Mouse (Mus musculus): Measurements from ENCODE around the gene Tcaf3. TPM values are rescaled to one million over a fixed set of nuclear protein-coding genes. Genes with fewer than 3 reads are reported as not detected.

Gene Tcaf3
- polyA plus RNA-seq, 1 experiment from 2014 or later: 0.05 TPM

- Histone ChIP-seq H3K4me3 (replicated peaks) (no peak overlapping the region), H3K9ac (no peak overlapping the region), H3K36me3 (no peaks in the 10 kb centered on the region), H3K27ac (replicated peaks) (no peak overlapping the region), H3K9me3 (replicated peaks) (no peaks in the 10 kb centered on the region), H3K4me1 (peaks cover 4% of the 10 kb centered on the region), H3K27me3 (no peaks in the 10 kb centered on the region), H3K4me2 (replicated peaks) (no peak overlapping the region)
- 72% methylated on average over 4 of the region's 4 CpGs for WGBS
- no peak for ATAC-seq (ENCODE audit: insufficient number of reproducible peaks, low FRiP score, low TSS enrichment, low read depth)
Observed at GRCm38 (mm10) chr6:42578678-42579077, 18.8 kb downstream of the Tcaf3 start.

GRCm38 (mm10) chr6:42577433-42577832 is 20.1 kb downstream of the Tcaf3 start:
- 96% methylated on average over 2 of the region's 2 CpGs for WGBS
- no peak for ATAC-seq (ENCODE audit: insufficient number of reproducible peaks, low FRiP score, low TSS enrichment, low read depth)
- no peak overlapping the region for H3K27ac ChIP-seq (replicated peaks)
- no peak overlapping the region for H3K4me3 ChIP-seq (replicated peaks)
- H3K27me3 ChIP-seq: no peaks in the 10 kb centered on the region
- no peak overlapping the region for H3K9ac ChIP-seq
- no peaks in the 10 kb centered on the region for H3K9me3 ChIP-seq (replicated peaks)
- H3K4me1 ChIP-seq: no peaks in the 10 kb centered on the region
- no peaks in the 10 kb centered on the region for H3K36me3 ChIP-seq
- H3K4me2 ChIP-seq (replicated peaks): no peak overlapping the region

- Histone ChIP-seq H3K4me2 (replicated peaks) (no peak overlapping the region), H3K27ac (replicated peaks) (no peak overlapping the region), H3K36me3 (no peaks in the 10 kb centered on the region), H3K27me3 (no peaks in the 10 kb centered on the region), H3K4me1 (no peaks in the 10 kb centered on the region), H3K9me3 (replicated peaks) (no peaks in the 10 kb centered on the region), H3K4me3 (replicated peaks) (no peak overlapping the region), H3K9ac (no peak overlapping the region)
- ATAC-seq (ENCODE audit: insufficient number of reproducible peaks, low FRiP score, low TSS enrichment, low read depth): no peak
- WGBS: 64% methylated on average over 2 of the region's 2 CpGs
Observed at GRCm38 (mm10) chr6:42568205-42568604, 29.3 kb downstream of the Tcaf3 start.

- 79% methylated on average over 2 of the region's 2 CpGs for WGBS
- no peaks in the 10 kb centered on the region for H3K27me3 ChIP-seq
- no peak for ATAC-seq (ENCODE audit: insufficient number of reproducible peaks, low FRiP score, low TSS enrichment, low read depth)
Observed at GRCm38 (mm10) chr6:42566076-42566598, 31.4 kb downstream of the Tcaf3 start.

GRCm38 (mm10) chr6:42562280-42562679 is 35.2 kb downstream of the Tcaf3 start:
- Histone ChIP-seq H3K27me3 (no peaks in the 10 kb centered on the region), H3K4me2 (replicated peaks) (no peak overlapping the region), H3K36me3 (no peaks in the 10 kb centered on the region), H3K9ac (no peak overlapping the region), H3K4me3 (replicated peaks) (no peak overlapping the region), H3K9me3 (replicated peaks) (no peaks in the 10 kb centered on the region), H3K4me1 (no peaks in the 10 kb centered on the region), H3K27ac (replicated peaks) (no peak overlapping the region)
- WGBS: 26% methylated on average over 2 of the region's 2 CpGs
- no peak for ATAC-seq (ENCODE audit: insufficient number of reproducible peaks, low FRiP score, low TSS enrichment, low read depth)

More at GRCm38 (mm10) chr6:42566076-42566598, 31.4 kb downstream of the Tcaf3 start:
- Histone ChIP-seq H3K4me1 (no peaks in the 10 kb centered on the region), H3K4me2 (replicated peaks) (no peak overlapping the region), H3K9ac (no peak overlapping the region), H3K36me3 (no peaks in the 10 kb centered on the region), H3K9me3 (replicated peaks) (no peaks in the 10 kb centered on the region), H3K27ac (replicated peaks) (no peak overlapping the region), H3K4me3 (replicated peaks) (no peak overlapping the region)

- Histone ChIP-seq H3K36me3 (no peaks in the 10 kb centered on the region), H3K4me3 (replicated peaks) (no peak overlapping the region), H3K4me2 (replicated peaks) (no peak overlapping the region), H3K27me3 (no peaks in the 10 kb centered on the region), H3K9ac (no peak overlapping the region), H3K27ac (replicated peaks) (no peak overlapping the region), H3K9me3 (replicated peaks) (no peaks in the 10 kb centered on the region), H3K4me1 (no peaks in the 10 kb centered on the region)
- WGBS: 67% methylated on average over 5 of the region's 5 CpGs
- no peak for ATAC-seq (ENCODE audit: insufficient number of reproducible peaks, low FRiP score, low TSS enrichment, low read depth)
Observed at GRCm38 (mm10) chr6:42560885-42561284, 36.6 kb downstream of the Tcaf3 start.

- Histone ChIP-seq H3K9ac (no peak overlapping the region), H3K4me1 (no peaks in the 10 kb centered on the region), H3K36me3 (no peaks in the 10 kb centered on the region), H3K4me2 (replicated peaks) (no peak overlapping the region), H3K4me3 (replicated peaks) (no peak overlapping the region), H3K27me3 (no peaks in the 10 kb centered on the region), H3K9me3 (replicated peaks) (no peaks in the 10 kb centered on the region), H3K27ac (replicated peaks) (no peak overlapping the region)
- no peak for ATAC-seq (ENCODE audit: insufficient number of reproducible peaks, low FRiP score, low TSS enrichment, low read depth)
- WGBS: 95% methylated on average over 14 of the region's 14 CpGs
Observed at GRCm38 (mm10) chr6:42558641-42559040, 38.9 kb downstream of the Tcaf3 start.

GRCm38 (mm10) chr6:42547461-42547860 is 50.0 kb downstream of the Tcaf3 start, which contains the start of gene Olfr455:
Gene Olfr455, minus strand, starts transcription at chr6:42547587.
- H3K27me3 ChIP-seq: no peaks in the 10 kb centered on the region
- ATAC-seq (ENCODE audit: insufficient number of reproducible peaks, low FRiP score, low TSS enrichment, low read depth): no peak
- WGBS: 71% methylated on average over 4 of the region's 4 CpGs
- H3K4me3 ChIP-seq (replicated peaks): no peak within 1 kb of the TSS
- no peak within 1 kb of the TSS for H3K4me2 ChIP-seq (replicated peaks)
- no peak within 1 kb of the TSS for H3K27ac ChIP-seq (replicated peaks)
- no peaks in the 10 kb centered on the region for H3K9me3 ChIP-seq (replicated peaks)
- H3K9ac ChIP-seq: no peak within 1 kb of the TSS
- no peaks in the 10 kb centered on the region for H3K36me3 ChIP-seq
- no peaks in the 10 kb centered on the region for H3K4me1 ChIP-seq

- WGBS: 87% methylated on average over 2 of the region's 2 CpGs
- Histone ChIP-seq H3K27ac (replicated peaks) (no peak overlapping the region), H3K4me3 (replicated peaks) (no peak overlapping the region), H3K36me3 (no peaks in the 10 kb centered on the region), H3K9ac (no peak overlapping the region), H3K4me2 (replicated peaks) (no peak overlapping the region), H3K4me1 (peaks cover 4% of the 10 kb centered on the region; the same call in 1 of the 2 replicates), H3K9me3 (replicated peaks) (no peaks in the 10 kb centered on the region), H3K27me3 (no peaks in the 10 kb centered on the region)
- no peak for ATAC-seq (ENCODE audit: insufficient number of reproducible peaks, low FRiP score, low TSS enrichment, low read depth)
Observed at GRCm38 (mm10) chr6:42546180-42546579, 51.3 kb downstream of the Tcaf3 start.

GRCm38 (mm10) chr6:42545451-42545885 is 52.0 kb downstream of the Tcaf3 start:
- Histone ChIP-seq H3K27me3 (no peaks in the 10 kb centered on the region), H3K4me3 (replicated peaks) (no peak overlapping the region), H3K27ac (replicated peaks) (no peak overlapping the region), H3K4me1 (peaks cover 4% of the 10 kb centered on the region; the same call in 1 of the 2 replicates), H3K9ac (no peak overlapping the region), H3K36me3 (no peaks in the 10 kb centered on the region), H3K9me3 (replicated peaks) (no peaks in the 10 kb centered on the region), H3K4me2 (replicated peaks) (no peak overlapping the region)
- WGBS: 38% methylated on average over 2 of the region's 2 CpGs
- ATAC-seq (ENCODE audit: insufficient number of reproducible peaks, low FRiP score, low TSS enrichment, low read depth): no peak

- H3K27me3 ChIP-seq: no peaks in the 10 kb centered on the region
- no peaks in the 10 kb centered on the region for H3K36me3 ChIP-seq
- WGBS: 43% methylated on average over 1 of the region's 1 CpGs
- no peak overlapping the region for H3K4me2 ChIP-seq (replicated peaks)
- no peak for ATAC-seq (ENCODE audit: insufficient number of reproducible peaks, low FRiP score, low TSS enrichment, low read depth)
- H3K9me3 ChIP-seq (replicated peaks): no peaks in the 10 kb centered on the region
- H3K4me3 ChIP-seq (replicated peaks): no peak overlapping the region
- H3K4me1 ChIP-seq: peaks cover 4% of the 10 kb centered on the region; the same call in 1 of the 2 replicates
- H3K9ac ChIP-seq: no peak overlapping the region
- no peak overlapping the region for H3K27ac ChIP-seq (replicated peaks)
Observed at GRCm38 (mm10) chr6:42544846-42545245, 52.6 kb downstream of the Tcaf3 start.

All from embryonic facial prominence, embryonic 15.5 days (tissue).